Mouse (Mus musculus) left cerebral cortex, adult 9 months (tissue): ENCODE measurements at regions not wholly inside any gene's neighbourhood (a gene's known extent, or its start where the extent isn't known, plus 50 kb on each side); places are given as distances from the start of the nearest gene placed in this dataset.

Source experiments
- DNase-seq, 2 experiments: peaks; one replicate each; pipeline ENCODE4 v3.0.0; 2022; ENCODE audit warnings: low spot score in 2 of 2

GRCm38 (mm10) chr4:35417866-35418265 lies 191.9 kb upstream of the C9orf72 start:
- peak in 1 of 2 experiments; percentile 23 for DNase-seq

DNA sequence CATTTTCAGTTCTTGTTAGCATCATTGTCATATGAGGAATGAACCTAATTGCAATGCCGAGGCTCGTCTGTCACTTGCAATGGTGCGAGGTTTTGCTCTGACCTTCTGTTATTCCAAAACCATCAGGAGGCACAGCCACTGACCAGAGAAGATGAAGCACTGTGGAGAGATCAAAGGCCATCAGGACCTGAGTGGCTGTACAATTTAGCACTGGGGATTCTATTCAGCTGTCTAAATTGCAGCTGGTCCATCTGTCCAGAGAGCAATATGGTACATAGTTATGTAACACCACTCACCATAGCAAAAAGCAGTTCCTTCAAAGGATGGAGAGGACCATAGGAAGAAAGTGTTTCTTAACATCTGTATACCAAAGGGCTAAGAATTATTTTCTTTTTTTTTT lies 187.5 kb upstream of the C9orf72 start:
- no peak for DNase-seq

- DNase-seq = no peak
Measured at GRCm38 (mm10) chr4:35405301-35406006, 179.5 kb upstream of the C9orf72 start.

DNA sequence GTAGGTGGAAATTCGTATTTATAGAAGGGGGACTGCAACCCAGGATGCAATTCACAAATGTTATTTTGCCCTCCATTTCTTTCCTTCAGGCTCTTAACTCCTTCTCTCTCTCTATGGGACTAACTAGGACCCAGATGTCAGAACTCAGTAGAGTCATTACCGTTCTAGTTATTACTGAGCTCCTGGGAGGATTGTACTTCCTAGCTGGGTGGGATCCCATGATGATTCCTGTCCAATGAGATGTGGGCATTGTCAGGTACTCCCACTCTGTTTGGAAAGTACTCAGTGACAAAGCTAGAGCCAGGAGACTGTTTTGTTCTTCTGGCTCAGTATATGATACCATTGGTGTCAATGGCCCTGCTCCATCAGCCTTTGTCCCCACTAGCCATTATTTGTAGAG lies 178.1 kb upstream of the C9orf72 start:
- no peak for DNase-seq

DNA sequence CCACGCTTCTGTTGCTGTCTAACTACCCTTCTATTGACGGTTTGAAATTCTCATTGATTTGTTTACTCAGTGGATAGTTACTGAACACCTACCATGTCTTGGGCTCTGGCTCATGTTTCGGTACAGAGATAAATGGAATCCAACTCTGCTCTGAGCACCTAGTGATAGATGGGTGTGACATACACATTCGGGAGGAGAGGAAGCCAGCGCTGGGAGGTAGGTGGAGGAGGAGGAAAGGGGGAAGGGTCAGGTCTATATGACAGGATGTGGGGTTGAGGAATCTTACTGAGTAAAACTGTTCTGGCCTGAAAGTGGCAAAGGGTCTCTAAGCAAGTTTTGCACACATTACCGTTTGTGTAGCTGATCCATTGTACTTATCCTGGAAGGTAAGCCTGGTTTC lies 177.6 kb upstream of the C9orf72 start:
- DNase-seq = no peak

- no peak for DNase-seq
Measured at GRCm38 (mm10) chr4:35402376-35403133, 176.6 kb upstream of the C9orf72 start.

- no peak for DNase-seq
Measured at GRCm38 (mm10) chr4:35401783-35402182, 175.8 kb upstream of the C9orf72 start.

- DNase-seq = peak; percentile 69 to 84
Measured at GRCm38 (mm10) chr4:35400511-35400910, 174.5 kb upstream of the C9orf72 start.

- no peak for DNase-seq
Measured at GRCm38 (mm10) chr4:35395583-35395877, 169.6 kb upstream of the C9orf72 start.

DNA sequence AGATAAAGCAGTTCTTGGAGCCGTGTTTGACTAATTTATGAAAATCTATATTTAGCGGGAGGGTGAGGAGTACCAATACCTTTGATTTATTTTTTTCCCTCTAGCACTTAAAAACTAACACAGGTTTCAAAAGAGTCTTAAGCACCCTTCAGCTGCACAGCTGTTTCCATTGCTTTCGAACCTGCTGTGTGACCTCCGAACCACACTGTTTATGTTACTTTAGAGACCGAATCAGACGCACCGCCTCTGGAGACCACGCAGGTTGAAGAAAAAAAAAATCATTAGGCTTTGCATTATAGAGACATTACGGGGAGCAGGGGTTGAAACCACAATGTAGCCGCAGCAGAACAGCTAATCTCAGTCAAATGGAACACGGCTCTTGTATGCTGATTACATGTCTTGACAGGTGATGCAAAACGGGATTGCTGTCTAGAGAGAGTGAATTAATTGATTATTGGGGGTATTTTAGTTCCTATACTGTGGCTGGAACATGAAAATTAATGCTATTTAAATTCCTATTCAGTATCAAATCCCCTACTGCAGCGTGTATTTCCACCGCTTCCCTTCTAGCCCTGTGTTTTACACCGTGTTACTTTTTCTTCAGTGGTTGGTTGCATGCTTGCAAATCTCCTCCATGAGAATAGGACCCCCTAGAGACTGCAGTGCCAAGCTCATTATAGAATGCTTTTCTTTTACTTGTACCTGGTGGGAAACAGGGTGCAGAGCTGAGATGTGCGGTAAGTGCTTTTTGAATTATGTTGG lies 169.0 kb upstream of the C9orf72 start:
- no peak for DNase-seq

DNA sequence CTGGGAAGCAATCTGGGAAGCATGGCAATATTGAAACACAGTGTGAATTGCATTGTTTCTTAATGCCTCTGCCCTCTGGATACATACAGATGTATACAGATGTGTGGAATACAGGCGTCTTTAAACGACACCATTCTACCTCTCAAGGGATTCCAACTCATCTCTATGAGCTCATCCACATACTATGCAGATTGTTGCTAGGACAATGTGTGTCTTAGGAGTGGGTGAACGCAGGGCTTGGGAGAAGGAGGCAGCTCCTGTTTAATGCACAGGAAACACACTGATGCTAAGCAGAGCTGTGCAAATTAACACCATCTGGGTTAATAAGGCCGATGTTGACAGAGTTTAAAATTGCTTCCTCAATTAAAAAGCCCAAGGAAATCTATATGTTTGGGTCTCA lies 149.8 kb upstream of the C9orf72 start:
- DNase-seq = no peak

DNA sequence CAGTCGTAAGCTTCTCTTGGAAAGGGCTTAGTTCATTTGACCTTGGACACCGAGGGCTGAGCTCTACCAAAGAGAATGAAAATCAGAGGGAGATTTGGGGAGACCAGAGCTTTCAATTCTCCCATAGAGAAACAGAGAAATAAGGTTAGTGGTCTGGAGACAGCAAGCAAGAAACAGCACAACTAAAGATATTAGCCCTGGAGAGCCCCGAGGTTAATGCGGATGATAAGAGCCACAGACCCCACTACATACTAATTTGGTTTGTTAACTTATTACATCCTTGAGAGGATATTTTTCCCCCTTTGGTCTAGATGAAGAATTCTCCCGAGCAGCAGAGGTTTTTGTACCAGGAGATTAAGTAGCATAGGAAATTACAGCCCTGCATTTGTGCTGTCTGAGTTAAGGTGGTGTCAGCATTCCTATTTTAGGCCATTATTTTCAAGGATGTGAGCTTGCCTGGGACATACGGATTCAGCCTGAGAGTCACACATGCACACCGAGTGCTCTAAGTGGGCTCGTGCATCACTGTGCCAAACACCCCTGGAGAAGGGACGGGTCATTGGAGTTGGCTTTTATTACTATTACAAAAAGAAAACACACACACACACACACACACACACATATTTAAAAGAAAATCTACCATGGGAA lies 147.4 kb upstream of the C9orf72 start:
- no peak for DNase-seq

DNA sequence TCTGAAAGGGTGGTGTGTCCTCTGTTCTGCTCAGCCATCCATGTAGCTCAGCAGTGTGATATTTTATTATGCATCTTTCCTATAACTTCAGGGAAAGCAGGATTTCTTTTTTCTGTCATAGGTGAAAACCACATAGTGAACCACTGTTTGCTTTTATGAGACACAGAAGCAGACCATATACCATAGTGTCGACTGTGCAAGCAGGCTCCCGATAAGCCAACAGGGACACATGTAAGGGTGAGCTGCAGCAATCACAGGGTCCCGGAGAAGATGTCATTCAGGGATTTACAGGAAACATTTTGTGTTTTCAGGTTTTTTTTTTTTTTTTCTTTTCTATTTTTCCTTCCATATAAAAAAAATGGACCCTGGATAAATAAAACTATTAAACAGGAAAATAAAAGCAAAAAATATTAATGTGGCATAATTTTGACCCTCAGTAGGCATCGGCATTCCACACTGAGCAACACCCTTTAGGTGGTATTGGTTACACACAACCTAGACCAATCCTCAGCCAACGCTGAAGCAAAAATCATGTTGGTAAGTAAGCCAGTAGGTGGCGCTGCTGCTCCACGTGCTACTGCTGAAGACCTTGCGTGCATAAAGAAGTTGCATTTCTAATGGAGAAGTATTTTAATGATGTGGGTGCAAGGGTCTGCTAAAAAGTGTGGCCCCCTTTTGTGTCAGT lies 146.7 kb upstream of the C9orf72 start:
- DNase-seq = peak; percentile 20 to 82

- DNase-seq = no peak
Measured at GRCm38 (mm10) chr4:35364161-35364560, 138.2 kb upstream of the C9orf72 start.

- no peak for DNase-seq
Measured at GRCm38 (mm10) chr4:35362176-35362575, 136.2 kb upstream of the C9orf72 start.

- DNase-seq = no peak
Measured at GRCm38 (mm10) chr4:35359376-35359775, 133.4 kb upstream of the C9orf72 start.

DNA sequence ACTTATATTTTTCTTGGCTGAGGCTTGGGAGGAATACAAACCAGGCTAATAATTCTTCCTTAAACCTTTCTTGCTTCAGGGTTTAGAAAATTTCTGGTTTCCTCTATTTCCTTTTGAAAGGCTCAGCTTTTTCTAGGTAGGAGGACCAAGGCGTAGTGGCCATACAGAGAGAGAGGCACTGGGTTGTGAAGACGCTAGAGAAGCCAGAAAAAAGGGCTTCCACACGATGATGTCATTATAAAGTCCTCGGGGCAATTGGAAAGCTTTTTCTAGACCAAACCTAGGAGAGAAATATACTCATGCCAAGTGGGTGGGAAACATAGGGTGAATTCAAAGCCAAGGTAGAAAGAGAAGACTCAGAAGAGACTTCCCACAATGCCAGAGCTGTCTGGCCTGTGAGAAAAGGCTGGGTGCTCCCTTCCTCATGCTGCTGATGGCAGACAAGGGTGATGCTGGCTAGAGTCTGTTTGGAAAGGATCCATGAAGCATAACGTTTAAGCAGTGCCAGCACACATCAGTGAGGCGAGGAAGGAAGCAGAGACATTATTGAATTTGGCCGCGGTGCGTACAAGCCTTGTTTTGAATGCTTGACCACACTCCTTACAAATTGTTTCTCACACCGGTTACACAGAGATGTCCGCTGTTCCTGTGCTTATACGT lies 131.1 kb upstream of the C9orf72 start:
- DNase-seq = no peak

- no peak for DNase-seq
Measured at GRCm38 (mm10) chr4:35356051-35356450, 130.1 kb upstream of the C9orf72 start.

- DNase-seq = no peak
Measured at GRCm38 (mm10) chr4:35354046-35354445, 128.1 kb upstream of the C9orf72 start.

GRCm38 (mm10) chr4:35352606-35353005 lies 126.6 kb upstream of the C9orf72 start:
- no peak for DNase-seq

- DNase-seq = no peak
Measured at GRCm38 (mm10) chr4:35350465-35350864, 124.5 kb upstream of the C9orf72 start.
